Mouse (Mus musculus) heart, postnatal 10 days (tissue): Measurements from ENCODE around the gene Gm17631. TPM values are rescaled to one million over a fixed set of nuclear protein-coding genes. Genes with fewer than 3 reads are reported as not detected.
"Not testable (repeated sequence)": the region's sequence is repeated elsewhere in the genome, so short reads cannot be mapped to it uniquely, and the experiment has no call there.

Experiments
- DNase-seq, 2 experiments: peaks; one replicate each; pipeline ENCODE4 v3.0.0; 2021
- intact Hi-C: fragments of 180-260 bp; cut with DNase I; formaldehyde crosslinking; loops from one replicate; pipeline ENCODE4 v1.15.1; 2025
- total RNA-seq, 2 experiments: library from RNA; stranded (reverse); gene quantifications; 2 replicates each; pipeline ENCODE4 v1.2.3; 2021

The Gm17631 gene
- not detected for total RNA-seq

DNA sequence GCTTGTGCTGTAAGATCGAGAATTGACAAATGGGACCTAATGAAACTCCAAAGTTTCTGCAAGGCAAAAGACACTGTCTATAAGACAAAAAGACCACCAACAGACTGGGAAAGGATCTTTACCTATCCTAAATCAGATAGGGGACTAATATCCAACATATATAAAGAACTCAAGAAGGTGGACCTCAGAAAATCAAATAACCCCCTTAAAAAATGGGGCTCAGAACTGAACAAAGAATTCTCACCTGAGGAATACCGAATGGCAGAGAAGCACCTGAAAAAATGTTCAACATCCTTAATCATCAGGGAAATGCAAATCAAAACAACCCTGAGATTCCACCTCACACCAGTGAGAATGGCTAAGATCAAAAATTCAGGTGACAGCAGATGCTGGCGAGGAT is at the start of gene Gm17631:
Gene Gm17631, plus strand, starts transcription at position 301 of the 400 bp plus-strand sequence.
- DNase-seq, intact Hi-C loops: not testable (repeated sequence)

DNA sequence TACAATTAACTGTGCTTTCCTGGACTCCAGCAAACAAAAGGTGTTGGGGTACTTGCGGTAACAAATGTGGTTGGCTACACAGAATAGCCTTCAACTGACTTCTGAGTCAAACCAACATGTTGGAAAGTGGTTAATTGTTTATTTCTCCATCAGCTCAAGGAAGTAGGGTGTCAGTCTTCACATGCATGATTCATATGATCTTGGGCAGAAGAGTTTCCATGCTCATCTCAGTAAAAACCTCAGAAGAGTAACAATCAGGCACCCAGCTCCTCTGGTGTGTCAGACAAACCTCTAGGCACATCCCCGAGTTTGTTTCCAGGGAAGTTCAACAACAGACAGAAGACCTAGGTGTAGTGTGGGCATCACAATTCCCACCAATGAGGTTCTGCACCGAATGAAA is 44.7 kb upstream of the Gm17631 start:
- DNase-seq, result no peak
- intact Hi-C loops, result loop anchor here (2.0 kb wide), 1 partner anchor 33 kb away; the partner anchor contains the start of gene Gm156

DNA sequence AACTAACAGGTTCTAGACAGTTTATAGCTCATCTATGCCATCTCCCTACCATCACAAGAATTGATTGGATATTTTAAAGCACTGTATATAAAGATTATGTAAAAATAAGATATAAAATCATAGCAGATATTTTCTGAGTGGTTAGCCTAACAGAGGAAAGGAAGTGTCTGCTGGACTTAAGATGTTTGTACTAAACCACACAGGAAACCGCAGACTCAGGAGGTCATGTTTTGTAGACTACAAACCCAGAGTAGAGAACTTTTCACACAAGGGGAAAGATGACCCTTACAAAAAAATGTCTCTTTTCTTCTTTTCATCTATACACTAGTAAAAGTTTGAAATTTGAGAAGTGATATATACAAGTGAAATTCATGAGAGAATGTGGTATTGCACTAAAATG is 38.4 kb upstream of the Gm17631 start:
- intact Hi-C loops, result no loop called here
- no peak for DNase-seq

DNA sequence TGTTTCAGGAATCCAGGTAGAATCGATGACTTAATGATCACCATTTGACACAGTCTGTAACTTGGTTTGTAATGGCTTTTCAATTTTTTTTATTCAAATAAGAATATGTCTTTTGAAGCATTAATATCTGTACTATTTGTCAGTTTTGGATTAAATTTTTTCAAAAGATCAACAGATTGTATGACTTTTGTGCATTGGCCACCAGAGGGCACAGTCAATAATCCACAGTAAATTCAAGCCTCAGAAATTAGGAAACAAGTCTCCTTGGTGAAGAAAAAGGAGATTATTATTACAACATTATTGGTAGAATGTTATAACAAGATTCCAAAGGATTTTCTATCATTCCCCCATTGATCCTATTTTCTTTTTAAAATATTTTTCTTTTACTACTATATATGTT is 36.9 kb upstream of the Gm17631 start:
- DNase-seq, result no peak

DNA sequence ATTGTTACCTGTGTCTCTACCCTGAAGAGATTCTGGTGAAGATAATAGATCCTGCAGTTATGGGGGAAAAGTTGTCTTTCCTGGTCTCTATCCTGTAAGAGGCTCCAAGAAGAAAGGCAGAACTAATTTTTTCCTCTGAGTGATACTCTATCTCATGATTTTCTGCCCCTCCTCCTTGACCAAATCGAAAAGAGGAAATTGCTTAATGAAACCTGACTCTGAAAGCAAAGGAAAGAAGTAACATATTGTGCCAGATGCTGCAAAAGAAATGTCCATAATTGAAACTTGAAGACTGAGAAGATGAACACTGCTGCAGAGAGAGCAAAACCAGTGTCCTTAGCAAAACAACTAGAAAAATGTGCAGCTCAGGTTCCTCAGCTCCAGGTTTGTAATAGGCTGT is 14.1 kb downstream of the Gm17631 start, which contains the start of gene Klra17:
Gene Klra17, minus strand, starts transcription at position 124 of the 400 bp plus-strand sequence.
- intact Hi-C loops, result no loop called here
- DNase-seq, result no peak

More for the DNA sequence above, 36.9 kb upstream of the Gm17631 start:
- intact Hi-C loops, result no loop called here

DNA sequence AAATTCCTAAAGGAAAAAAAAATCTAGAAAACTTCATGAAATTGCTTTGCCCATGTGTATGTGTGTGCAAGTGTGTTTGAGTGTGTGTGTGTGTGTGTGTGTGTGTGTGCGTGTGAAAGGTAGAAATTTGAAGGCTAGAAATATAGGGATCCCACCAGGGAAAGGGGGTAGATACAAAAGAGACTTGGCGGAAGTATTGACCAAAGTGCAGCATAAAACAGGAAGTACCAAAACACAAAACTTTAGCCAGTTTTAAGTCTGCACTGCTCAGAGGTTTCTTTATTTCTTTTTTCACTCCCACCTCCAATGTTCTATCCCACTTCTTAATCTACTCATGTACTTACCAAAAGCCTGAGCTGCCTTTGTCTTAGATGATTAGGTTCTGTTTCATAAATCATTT is 20.1 kb downstream of the Gm17631 start:
- intact Hi-C loops, result no loop called here
- no peak for DNase-seq

Other genes with a start within 250 kb of the Gm17631 start
- gene Klrk1, start 238.8 kb upstream of the Gm17631 start, total RNA-seq, result not detected
- not detected for gene Klrc3, start 219.3 kb upstream of the Gm17631 start, total RNA-seq
- gene Klrc2, start 202.0 kb upstream of the Gm17631 start, total RNA-seq, result not detected
- gene Klrc1, start 183.7 kb upstream of the Gm17631 start, total RNA-seq, result not detected
- not detected for gene Klri1, start 145.5 kb upstream of the Gm17631 start, total RNA-seq
- gene Klri2, start 122.2 kb upstream of the Gm17631 start, total RNA-seq, result not detected
- not detected for gene Gm156, start 78.4 kb upstream of the Gm17631 start, total RNA-seq
- not detected for gene Klra17, start 14.0 kb downstream of the Gm17631 start, total RNA-seq
- not detected for gene Klra5, start 55.0 kb downstream of the Gm17631 start, total RNA-seq
- gene Klra6, start 164.3 kb downstream of the Gm17631 start, total RNA-seq, result not detected
- not detected for gene Klra4, start 204.6 kb downstream of the Gm17631 start, total RNA-seq